Mouse (Mus musculus): ENCODE data around the gene Eno3. TPM values are rescaled to one million over a fixed set of nuclear protein-coding genes. Genes with fewer than 3 reads are reported as not detected.

Eno3 gene
- total RNA-seq, 2 experiments from 2014 or later, result 89.5 to 224 TPM

DNA sequence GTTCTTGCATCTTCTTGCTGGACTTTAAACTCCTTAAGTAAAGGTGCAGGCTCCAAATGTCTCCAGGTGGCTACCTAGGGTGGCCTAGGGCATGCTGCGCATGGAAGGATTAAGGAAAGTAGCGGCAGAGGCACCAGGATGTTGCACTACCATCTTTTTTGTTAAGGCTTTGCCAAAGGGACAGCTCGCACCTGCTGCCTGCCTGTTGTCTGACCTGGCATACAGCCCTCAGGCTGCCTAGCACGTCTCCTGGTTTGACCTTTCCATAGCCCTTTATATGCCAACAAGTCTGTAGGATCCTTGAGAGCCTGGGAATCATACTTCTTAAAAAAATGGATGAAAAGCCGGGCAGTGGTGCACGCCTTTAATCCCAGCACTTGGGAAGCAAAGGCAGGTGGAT, 14.0 kb upstream of the Eno3 start:
- no peak for DNase-seq

DNA sequence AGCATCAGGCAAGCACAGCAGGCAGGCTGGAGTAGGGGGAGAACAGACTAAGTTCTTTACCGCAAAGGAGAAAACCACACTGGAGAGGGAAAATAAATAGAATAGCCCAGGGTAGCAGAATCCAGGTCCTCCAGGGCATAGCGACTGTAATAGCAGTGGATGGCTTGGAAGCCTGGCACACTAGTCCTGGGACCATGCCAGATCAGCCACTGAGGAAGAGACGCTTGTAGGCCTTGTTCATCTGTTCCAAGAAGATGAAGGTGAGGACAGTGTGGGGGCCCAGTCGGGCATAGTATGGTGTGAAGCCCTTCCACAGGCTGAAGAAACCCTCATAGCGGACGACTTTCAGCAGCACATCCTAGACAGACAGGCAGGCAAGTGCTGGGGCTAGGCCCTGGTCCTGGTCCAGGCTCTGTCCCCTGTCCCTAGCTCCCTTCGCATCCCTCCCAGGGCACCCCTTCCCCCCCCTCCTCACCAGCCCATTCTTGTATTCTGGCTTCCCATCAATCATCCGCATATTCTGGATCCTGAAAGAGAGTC, 12.4 kb upstream of the Eno3 start:
- no peak for DNase-seq

DNA sequence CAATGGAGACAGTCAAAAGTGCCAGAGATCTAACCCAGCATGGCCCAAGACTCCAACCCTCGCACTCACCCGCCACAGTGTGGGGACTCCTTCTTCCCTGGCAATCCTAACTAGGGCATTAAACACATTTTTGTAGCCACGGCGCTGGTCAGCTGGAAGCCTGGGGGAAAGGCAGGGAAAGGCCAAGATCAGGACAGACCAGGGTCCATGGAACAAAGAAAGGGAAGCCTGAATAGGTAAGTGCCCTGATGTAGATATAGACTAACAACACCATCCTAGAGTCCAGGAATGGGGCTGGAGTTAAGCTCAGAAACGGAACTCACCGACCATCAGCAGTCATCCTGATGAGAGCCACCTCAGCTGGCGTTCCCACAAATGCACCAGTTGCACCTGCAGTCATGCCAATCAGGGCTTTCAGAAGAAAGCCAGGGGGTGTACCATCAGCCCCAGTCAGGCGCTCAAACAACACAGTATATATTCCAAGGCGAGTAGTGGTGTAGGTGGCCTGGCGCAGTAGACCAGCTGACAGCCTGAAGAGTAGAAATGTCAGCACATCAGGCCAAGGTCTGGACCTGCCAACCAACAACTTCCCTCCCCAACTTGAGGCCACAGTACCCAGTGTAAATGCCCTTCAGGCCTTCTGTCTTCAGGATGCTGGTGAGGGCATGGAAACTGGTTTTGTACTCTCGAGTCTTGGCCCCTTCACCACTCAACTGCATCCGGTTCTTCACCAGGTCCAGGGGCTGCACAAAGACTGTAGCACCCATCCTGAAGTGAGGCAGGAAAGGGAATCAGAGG, 11.3 kb upstream of the Eno3 start:
- DNase-seq, result no peak

DNA sequence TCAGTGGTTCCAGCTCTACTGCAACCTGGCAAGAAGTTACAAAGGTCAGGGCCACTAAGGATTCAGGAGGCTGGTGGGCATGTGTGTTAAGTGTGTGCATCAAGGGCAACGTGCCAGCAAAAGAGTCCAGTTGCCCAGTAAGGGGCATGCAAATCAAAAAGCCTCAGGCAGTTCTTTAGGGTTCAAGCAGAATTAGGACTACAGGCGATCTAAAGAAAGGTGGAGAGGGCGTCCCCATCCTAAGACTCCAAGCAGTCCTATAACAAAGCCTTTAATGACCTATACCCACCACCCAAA, 10.8 kb upstream of the Eno3 start:
- DNase-seq, result no peak

DNA sequence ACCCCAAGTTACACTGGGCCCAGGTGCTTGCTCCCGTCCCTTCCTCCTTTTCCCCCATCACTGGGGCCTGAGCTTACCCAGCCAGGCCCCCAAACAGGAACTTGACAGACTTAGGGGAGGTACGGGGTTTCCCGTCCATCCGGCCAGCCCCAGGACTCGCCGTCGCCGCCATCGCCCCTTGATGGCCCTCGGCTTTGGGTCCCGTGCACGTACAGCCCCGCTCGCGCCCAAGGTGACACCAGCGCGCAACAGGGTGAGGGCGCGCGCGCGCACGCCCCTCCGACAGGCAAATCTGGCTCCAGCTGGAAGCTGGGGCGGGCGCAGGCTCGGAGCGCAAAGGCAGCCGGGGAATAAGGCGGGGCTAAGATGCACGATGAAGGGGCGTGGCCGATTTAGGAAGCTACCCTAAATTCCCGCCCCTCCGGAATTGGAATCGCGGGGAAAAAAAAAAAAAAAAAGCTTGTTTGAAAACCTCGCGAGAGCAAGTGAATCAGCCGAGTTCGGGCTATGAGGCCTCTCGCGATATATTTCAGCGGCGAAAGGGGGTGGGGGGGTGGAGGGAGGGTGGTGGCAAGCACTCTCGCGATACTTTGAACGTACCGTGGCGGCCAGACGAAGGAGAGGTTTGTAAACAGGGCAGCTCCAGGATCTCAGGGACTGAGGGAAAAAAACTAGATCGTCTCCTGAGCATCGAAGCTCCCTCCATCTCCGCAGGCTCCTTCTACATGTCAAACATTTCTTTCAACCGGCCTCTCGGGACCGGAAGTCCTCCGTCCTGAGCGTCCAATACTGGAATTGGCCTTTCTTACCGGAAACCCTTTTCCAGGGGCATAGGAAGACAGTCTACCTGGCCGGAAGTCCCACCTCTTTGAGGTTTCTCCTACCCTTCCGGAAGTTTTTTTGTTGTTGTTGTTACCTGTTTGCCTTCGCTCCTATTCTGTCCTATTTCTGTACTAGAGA, 10.0 kb upstream of the Eno3 start, which contains the start of the genes Rnf167 and Slc25a11:
Gene Rnf167, plus strand, starts transcription at position 545 of the 960 bp plus-strand sequence.
Gene Slc25a11, minus strand, starts transcription at position 789 of the 960 bp plus-strand sequence.
- peak; percentile 96 for DNase-seq

DNA sequence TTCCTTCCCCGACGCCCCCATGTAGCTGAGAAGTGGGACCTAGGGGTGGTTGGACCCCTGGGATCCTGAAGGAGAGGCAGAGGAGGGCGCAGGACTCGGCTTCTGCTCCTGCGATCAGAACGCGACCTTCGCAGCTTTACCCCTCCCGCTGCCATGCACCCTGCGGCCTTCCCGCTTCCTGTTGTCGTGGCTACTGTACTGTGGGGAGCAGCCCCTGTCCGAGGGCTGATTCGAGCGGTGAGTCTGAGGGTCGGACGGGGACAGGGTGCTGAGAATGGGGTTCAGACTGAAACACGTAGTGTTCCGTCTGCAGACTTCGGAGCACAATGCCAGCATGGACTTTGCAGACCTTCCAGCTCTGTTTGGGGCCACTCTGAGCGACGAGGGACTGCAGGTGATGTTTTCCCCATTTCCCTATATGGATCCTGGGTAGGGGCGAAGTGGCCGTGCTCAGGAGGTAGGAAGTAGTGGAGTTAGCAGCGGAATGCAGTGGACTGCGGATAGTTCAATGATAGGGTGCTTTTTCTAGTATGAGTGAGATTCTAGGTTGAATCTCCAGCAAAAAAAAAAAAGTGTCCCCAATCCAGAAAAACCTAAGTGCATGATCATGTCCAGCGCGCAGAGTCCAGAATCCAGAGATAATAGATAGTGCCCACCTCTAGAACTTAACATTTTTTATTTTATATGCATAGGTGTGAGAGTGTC, 9.1 kb upstream of the Eno3 start:
- peak; percentile 62 for DNase-seq

DNA sequence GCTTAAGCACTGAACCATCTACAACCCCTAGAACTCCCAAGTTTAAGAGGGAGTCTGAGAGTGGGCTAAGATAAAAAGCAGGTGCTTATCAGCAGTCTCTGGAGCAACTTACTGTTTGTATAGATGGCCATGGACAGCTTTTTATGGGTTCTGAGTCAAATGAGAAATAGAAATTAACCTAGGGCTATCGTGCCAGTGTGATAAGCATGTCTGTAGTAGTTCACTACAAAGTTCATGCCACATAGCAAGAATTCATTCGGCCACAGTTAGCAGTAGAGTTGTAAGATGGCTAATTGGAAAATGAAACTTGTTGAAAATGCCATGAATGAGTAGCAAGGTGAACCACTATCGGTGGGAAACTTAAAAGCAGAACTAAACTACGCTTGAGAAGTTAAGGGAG, 8.5 kb upstream of the Eno3 start:
- DNase-seq, result no peak

DNA sequence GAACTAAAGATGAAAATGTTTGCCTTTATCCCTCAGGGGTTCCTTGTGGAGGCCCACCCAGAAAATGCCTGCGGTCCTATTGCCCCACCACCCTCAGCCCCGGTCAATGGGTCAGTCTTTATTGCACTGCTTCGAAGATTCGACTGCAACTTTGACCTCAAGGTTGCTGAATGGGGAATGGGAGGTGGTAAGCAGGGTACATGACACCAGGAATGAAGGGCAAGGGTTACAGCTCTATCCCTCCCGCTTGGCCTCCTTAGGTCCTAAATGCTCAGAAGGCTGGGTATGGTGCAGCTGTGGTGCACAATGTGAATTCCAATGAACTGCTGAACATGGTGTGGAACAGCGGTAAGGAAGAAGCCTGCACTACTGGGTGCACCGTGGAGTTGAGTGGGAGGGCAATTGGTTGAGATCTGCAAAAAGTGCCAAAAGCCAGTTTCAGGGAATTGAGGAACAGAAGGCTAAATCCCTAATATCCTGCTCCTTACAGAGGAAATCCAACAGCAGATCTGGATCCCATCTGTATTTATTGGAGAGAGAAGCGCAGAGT, 7.7 kb upstream of the Eno3 start:
- DNase-seq, result no peak

DNA sequence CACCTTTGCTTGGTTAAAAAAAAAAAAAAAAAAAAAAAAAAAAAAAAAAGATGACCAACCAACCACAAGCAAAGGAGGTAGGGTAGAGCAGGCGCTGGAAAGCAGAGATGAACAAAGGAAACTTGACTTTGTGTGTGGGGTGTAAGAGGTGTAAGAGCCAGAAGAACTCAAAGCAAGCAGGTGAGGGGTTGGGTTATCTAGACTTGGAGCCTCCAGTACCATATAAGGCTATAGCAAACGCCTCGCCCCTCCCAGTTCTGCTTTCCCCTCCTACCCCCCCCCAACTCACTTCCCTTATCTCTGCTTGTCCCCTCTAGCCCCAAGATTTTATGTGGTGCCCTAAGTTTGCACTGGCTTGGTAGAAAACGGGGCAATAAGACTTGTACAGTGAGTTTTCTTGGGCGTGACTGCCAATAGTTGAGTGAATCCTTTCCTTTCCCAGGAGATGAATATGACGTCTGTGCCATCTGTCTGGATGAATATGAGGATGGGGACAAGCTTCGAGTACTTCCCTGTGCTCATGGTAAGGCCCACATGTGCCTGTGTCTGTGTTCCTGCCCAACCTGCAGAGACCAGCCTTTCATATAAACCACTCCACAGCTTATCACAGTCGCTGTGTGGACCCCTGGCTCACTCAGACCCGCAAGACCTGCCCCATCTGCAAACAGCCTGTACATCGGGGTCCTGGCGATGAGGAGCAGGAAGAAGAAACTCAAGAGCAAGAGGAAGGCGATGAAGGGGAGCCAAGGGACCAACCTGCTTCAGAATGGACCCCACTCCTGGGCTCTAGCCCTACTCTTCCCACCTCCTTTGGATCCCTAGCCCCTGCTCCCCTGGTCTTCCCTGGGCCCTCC, 6.5 kb upstream of the Eno3 start:
- DNase-seq, result no peak

DNA sequence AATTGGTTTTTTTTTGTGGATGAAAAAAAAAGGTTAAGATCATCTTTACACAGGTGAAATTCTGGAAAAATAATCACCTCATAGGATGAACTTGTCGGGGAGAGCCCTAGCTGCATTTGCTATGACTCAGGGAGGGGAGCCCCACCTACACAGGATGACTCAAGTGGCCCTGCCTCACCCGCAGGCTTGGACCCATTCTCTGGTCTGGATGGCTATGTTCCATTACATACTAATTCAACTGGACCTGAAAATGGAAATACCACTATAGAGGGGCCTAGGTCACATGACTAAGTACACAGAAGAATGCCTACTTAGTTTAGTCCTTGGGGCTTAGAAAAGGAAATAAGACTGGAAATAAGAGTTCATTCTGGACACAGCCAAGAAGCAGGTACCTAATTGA, 5.6 kb upstream of the Eno3 start:
- peak; percentile 52 for DNase-seq

DNA sequence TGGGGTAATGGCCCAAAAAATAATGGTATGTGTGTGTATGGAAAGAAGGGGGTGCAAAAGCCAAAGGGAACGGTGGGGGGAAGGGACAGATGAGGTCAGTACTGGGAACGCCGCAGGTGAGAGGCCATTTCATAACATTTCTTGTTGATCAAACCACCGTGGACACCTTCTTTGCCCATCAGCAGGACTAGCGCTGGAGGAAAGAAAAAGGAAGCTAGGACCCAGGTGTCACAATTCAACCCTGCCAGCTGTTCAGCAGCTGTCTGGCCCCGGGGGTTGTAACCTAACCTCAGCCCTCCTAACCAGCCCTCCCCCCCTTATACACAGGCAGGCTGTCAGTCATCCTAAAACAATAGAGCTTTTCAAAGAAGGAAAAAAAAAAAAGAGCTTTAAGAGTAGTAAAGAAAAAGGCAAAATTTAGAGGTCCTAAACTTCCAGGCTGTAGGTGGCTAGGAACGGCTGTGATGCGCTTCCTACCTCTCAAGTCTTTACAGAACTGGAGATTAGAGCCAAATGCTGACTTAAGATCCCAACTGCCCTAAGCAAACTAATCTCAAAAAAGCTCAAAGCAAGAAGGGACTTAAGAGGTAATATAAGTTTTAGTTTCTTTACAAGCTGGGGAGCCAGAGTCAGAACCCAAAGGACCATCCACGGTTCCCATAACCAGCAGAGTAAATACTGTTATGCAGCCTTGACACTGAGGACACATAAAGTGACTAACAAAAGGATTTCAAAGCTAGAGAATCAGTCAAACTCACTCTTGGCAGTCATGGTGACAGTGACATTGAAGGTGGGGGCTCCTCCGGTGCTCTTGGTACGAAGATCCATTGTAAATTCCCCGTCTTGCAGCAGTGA, 4.7 kb upstream of the Eno3 start:
- no peak for DNase-seq

DNA sequence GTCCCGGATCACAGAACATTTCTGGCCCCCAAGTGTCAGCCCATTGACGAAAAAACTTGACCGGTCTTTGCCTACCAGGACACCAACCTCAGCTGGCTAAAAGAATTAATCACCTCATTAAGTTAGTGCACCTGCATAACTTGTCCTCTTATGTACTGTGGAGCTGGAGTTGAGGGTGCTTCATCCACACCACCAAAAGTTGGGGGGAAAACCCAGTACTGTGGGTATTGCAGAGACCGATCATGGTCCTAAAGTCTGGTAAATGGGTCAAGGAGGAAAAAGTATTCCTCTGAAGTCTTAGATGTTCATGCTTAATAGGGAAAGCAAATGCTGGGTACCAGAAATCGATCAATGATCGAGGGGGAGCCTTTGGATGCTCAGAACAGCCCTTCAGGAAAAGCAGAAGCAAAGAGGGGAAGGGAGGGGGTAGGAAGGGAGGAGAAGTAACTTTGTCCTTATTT, 4.1 kb upstream of the Eno3 start:
- DNase-seq, result no peak

DNA sequence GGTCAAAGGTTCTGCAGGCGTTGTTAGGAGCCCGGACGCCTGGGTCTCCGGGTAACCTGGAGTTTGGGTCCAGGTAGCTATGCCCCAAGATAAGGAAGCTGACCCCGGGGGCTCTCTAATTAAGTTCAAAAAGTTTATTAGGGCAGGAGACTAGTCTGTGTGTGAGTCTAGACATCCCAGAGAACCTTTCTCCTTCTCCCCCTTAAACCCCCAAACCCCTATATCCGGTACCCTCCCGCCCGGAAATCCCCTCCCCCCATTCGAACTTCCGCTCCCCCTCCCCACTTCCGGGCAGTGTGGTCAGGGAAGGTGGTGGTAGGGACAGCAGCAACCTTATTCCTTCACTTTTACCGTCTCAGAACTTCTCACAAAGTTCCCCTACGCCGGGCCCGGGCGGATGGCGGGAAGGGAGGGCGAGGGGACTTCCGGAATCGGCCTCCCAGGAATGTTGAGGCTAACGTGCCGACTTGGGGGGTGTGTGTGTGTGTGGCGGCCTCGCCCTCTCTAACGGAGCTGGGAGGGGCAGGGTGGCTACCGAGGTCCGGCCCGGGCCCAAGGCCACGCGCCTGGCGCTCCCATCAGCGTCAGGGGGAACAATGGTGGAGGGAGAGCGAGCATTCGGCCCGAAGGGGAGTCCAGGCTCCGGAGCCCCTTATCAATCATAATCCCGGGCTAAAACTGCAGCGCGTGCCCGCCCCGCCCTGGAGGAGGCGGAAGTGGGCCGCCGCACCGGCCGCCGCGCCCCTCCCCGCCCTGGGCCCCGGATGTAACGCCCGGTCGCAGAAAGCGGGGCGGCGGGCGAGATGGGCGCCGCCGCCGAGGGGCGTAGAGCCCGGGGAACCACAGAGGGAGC, 3.4 kb upstream of the Eno3 start:
- peak; percentile 82 for DNase-seq

DNA sequence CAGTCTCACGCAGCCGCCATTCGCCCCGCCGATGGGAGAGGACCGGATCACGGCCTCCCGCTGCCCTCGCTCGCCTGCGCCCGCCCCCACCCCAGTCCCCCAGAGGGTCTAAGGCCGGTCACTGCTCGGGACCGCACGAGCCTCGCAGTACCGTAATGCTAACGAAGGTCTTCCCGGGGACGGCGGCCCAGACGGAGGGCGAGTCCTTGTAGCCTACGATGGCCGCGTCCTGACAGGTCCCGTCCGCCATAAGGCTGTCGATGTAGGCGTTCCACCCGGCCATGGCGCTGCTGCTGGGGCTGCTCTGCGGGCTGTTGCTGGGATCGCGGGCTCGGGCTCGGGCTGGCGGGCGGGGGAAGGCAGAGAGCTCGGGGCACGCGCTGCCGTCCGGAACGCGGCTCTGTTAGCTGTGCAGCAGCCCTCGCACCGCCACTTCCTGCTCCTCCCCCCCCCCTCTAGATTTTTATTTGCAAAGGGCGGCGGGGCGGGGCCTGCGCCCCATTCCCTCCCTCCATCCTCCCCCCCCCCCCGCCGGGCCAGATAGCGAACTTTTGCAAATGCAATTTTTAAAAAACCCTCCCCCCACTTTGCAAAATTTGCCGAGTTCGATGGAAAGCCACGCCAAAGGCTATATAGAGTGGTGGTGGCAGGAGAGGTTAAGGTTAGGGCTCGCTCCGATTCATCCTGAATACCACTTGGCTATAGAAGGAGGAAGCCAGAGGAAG, 2.6 kb upstream of the Eno3 start, which contains the start of gene Pfn1:
Gene Pfn1, minus strand, starts transcription at position 447 of the 725 bp plus-strand sequence.
- DNase-seq, result peak; percentile 93

DNA sequence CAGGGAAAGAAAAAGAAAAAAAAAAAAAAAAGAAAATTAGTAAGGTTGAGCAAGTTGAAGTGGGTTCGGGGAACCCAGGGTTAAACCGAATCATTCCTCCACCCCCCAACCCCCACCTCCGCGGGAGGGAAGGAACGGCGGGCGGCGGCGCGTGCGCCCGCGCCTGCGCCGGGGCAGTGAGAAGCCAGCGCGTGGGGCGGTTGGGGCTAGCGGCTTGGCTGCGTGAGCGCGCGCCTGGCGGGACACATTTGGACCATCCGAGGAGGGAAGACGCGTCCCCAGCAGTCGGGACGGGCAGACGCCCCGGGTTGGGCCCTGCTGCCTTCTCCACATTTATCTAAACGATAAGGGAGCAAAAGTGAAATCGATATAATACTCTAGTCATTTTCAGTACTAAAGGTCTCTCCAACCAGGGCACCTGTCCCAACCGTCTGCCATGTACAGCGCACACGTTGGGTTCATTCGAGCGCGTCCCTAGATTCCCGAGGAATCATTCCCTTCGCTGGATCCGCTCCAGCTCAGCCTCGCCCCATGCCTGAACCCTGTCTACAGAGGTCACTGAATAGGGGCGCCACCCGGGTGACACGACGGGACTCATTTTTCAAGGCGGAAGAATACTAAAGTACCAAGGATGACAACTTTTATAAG, 2.0 kb upstream of the Eno3 start:
- peak; percentile 93 for DNase-seq

DNA sequence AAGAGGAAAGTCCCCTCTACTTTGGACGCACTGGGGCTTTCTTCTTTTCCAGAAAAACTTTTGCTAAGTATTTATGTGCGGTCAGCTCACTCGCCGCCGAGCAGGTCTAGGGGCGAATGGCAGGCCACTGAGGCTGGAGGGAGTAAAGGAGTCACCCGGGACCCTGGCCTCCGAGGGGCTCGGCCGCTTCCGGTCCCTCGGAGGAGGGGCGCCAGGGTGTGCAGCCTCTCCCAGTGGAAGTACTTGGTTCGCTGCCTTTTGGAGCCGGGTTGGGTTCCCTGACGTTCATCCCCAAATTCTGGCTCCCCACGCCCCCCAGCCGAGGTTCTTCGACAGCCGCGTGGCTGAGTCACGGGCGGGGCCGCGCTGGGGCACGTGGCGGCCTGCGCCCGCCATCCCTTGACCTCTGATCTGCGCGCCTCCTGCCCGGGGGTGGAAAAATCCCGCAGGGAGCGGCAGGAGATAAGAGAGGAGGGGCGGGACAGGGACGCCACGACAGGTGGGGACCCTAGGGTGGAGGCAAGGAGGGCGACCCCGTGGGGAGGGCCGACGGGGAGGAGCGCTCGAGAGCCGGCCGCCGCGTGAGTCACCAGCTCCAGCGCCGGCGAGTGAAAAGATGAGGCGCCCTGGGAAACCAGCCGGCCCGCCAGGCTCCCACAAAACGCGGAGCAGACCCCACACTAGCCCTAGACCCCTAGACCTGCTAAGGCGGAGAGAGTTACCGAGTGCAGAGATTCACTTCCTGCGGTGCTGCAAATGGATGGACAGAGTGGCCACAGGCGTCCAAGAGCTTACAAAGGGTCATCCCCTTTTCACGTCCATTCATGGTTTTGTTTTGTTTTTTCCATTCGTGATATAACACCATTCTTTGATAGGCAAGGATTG, 1.2 kb upstream of the Eno3 start:
- DNase-seq, result peak; percentile 73
